Mouse (Mus musculus): Measurements from ENCODE around the gene Tmeff1. TPM values are rescaled to one million over a fixed set of nuclear protein-coding genes. Genes with fewer than 3 reads are reported as not detected.

The Tmeff1 gene
- polyA plus RNA-seq, 1 experiment from 2014 or later: 263 TPM

DNA sequence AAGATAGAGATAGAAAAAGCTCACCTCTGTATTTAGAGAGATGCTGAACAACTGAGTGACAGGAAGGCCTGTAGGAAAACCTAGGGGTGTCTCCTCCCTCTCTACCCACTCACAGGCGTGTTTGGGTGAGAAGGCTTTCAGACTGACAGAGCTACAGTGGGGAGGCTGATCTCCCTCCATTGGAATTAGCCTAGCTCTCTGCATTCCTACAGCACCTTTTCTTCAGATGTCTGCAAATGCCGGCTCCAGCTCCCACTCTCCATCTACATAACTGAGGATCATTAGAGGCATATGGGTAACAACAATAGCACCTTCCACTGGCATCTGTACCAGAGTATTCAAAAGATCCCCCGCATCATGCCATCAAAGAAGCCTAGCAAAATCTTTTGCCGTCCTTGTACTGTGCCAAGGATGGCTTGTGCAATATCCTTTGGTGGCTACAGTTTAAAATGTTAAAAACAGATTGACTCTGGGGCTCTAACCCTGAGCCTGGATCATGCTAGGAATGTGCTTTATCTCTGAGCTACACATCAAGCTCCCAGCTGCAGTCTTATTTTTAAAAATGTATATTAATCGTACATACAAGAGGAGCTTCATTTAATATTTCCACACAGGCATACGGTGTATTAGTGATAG is 5.4 kb upstream of the Tmeff1 start:
- Histone ChIP-seq H3K4me2 (replicated peaks) (no peak overlapping the region), H3K36me3 (no peaks in the 10 kb centered on the region), H3K27me3 (no peaks in the 10 kb centered on the region), H3K27ac (no peak overlapping the region), H3K4me3 (replicated peaks) (no peak overlapping the region), H3K9ac (replicated peaks) (no peak overlapping the region), H3K4me1 (replicated peaks) (peaks cover 38% of the 10 kb centered on the region), H3K9me3 (no peaks in the 10 kb centered on the region)
- WGBS: 60% methylated on average over 6 of the region's 6 CpGs
- no peak for ATAC-seq

DNA sequence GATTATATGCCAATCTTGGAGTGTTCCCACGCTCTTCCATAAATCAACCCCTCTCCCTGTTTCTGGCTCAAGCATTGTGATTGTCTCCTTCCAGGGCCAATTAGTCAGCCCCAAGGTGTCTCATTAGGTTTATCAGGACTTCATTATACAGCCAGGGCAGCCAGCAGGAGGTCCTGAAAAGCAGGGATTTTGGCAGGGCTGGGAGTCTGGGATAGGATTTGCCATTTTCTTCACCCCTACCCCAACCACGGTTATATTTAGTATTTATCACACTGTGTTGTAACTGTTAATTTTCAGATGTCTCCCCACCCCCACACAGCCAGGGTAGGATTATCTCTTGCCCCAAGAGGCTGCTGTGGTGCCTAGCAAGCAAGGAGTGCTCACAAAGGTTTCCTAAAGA is 3.8 kb upstream of the Tmeff1 start:
- no peaks in the 10 kb centered on the region for H3K27me3 ChIP-seq
- H3K27ac ChIP-seq: peak overlapping the region; percentile 69
- no peak overlapping the region for H3K4me2 ChIP-seq (replicated peaks)
- peaks cover 38% of the 10 kb centered on the region for H3K4me1 ChIP-seq (replicated peaks)
- H3K9ac ChIP-seq (replicated peaks): no peak overlapping the region
- ATAC-seq: 0 out of 2 replicates have a peak, but pooled peaks have one; percentile 0
- H3K9me3 ChIP-seq: no peaks in the 10 kb centered on the region
- no peak overlapping the region for H3K4me3 ChIP-seq (replicated peaks)
- 6% methylated on average over 2 of the region's 2 CpGs for WGBS
- H3K36me3 ChIP-seq: no peaks in the 10 kb centered on the region

DNA sequence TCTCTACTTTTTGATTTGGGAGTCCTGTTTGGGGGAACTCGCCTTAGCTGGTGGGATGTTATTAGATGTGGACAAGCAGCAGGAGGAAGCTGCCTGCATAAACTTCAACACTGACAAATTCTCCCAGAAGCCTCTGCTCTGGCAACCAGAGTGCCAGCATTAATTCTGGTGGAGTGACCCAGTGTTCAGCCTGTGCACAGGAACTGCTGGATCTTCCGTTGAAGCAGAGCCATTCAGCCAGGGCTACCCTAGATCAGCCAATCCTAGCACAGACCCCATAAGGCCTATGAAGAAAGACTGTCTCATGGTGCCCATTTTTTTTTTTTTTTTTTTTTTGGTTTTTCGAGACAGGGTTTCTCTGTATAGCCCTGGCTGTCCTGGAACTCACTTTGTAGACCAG is 3.0 kb upstream of the Tmeff1 start:
- no peaks in the 10 kb centered on the region for H3K36me3 ChIP-seq
- peak overlapping the region; percentile 69 for H3K27ac ChIP-seq
- no peak overlapping the region for H3K4me2 ChIP-seq (replicated peaks)
- 56% methylated on average over 2 of the region's 3 CpGs for WGBS
- H3K4me1 ChIP-seq (replicated peaks): peaks cover 42% of the 10 kb centered on the region
- no peaks in the 10 kb centered on the region for H3K27me3 ChIP-seq
- no peak overlapping the region for H3K4me3 ChIP-seq (replicated peaks)
- ATAC-seq: no peak
- H3K9ac ChIP-seq (replicated peaks): no peak overlapping the region
- H3K9me3 ChIP-seq: no peaks in the 10 kb centered on the region

DNA sequence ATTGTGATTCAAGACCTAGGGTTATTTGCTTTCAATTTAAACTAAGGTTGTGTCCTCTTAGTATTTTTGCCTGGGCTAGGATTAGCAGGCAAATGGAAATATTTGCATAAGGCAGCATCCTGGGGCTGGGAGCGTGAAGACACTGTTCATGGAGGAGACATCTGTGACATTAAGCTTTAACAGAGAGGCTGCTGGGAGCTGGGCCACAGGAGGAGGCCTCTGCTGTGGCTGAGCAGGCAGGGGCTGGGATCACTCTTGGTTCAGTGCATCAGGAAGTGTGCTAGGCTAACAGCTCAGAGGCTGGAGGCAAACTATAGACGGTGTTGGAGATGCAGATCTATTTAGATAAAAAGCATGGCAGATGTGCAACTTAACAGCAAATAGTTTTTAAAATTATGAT is 2.0 kb upstream of the Tmeff1 start:
- no peak for ATAC-seq

DNA sequence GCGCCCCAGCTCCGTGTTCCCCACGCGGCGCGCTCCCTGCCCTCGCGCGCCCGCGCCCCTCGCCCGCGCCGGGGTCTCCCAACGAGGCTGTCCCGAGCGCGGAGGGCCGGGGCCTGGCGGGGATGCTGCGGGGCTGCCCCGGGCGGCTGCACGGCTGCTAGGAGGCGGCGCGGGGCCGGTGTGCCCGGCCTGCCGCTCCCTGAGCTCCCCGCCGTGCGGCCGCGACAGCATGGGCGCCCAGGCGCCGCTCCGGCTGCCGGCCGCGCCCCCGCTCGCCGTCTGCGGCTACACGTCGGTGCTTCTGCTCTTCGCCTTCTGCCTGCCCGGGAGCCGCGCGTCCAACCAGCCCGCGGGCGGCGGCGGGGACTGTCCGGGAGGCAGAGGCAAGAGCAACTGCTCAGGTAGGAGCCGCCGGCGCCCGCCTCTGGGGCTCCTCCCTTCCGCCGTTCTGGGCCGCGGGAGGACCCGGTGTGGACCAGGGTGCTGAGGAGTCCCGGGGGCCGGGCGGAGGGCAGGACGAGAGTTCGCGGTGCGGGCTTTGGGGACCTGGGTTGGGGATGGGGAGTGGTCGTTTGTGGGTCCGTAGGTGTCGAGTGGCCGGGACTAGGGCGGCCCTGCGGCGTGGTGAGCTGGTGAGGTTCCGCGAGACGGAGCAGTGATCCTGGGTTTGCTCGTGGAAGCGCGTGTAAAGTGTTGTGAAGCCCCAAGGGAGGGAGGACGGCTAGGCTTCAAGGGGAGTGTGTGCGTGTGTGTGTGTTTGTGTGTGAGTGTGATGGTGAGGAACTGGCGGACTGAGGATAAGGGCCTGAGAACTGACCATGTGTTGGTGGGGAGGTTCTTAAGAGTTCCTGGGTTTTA is 496 bp downstream of the Tmeff1 start:
- Histone ChIP-seq H3K4me3 (replicated peaks) (peak overlapping the region; percentile 97), H3K36me3 (no peaks in the 10 kb centered on the region), H3K27ac (peak overlapping the region; percentile 100), H3K4me2 (replicated peaks) (peak overlapping the region; percentile 80), H3K27me3 (no peaks in the 10 kb centered on the region), H3K9me3 (no peaks in the 10 kb centered on the region), H3K9ac (replicated peaks) (peak overlapping the region; percentile 99), H3K4me1 (replicated peaks) (peaks cover 64% of the 10 kb centered on the region)
- under 1% methylated on average over 73 of the region's 92 CpGs for WGBS
- peak; percentile 82 for ATAC-seq

More for the DNA sequence above, 2.0 kb upstream of the Tmeff1 start:
- Histone ChIP-seq H3K27me3 (no peaks in the 10 kb centered on the region), H3K9me3 (no peaks in the 10 kb centered on the region), H3K4me2 (replicated peaks) (no peak overlapping the region), H3K4me3 (replicated peaks) (no peak overlapping the region), H3K36me3 (no peaks in the 10 kb centered on the region), H3K9ac (replicated peaks) (no peak overlapping the region), H3K27ac (peak overlapping the region; percentile 35; the same call in 1 of the 2 replicates), H3K4me1 (replicated peaks) (peaks cover 50% of the 10 kb centered on the region)
- 21% methylated on average over 2 of the region's 2 CpGs for WGBS

DNA sequence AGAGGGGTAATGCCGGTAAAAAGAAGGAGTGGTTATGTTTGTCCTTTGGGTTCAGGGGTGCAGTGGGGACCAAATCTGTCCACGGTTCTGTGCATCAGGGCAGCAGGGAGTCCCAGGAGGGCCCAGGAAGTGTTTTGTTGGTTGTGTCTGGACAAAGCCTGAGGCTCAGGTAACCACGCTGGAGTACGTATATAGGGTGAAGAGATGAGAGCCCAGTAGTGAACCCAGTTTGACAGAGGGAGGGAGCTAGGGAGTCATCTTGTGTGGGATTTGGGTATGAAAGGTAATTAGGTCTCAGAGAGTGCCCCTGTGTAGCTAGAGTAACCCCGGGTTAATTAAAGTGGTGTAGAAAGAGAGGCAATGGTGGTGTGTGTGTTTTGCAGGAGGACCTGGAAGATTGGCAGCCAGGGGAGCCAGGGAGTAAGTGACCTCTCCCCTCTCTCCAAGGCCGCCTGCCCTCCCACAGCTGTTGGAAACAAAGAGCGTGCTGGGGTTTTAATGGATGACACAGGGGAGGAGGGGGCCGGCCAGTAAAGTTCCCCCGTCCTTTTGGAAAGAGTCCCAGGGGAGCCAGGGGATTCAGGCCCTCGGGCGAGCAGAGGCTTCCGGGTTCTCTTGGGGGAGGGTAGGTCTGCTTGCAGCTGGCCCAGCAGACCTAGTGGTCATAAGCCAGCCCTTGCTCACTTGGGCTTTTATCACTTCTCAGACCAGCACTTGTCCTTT is 1.3 kb downstream of the Tmeff1 start:
- under 1% methylated on average over 12 of the region's 12 CpGs for WGBS
- Histone ChIP-seq H3K4me3 (replicated peaks) (peak overlapping the region; percentile 97), H3K27ac (peak overlapping the region; percentile 100), H3K4me1 (replicated peaks) (peaks cover 60% of the 10 kb centered on the region), H3K36me3 (no peaks in the 10 kb centered on the region), H3K27me3 (no peaks in the 10 kb centered on the region), H3K4me2 (replicated peaks) (peak overlapping the region; percentile 80), H3K9me3 (no peaks in the 10 kb centered on the region), H3K9ac (replicated peaks) (peak overlapping the region; percentile 99)
- ATAC-seq: peak; percentile 66

DNA sequence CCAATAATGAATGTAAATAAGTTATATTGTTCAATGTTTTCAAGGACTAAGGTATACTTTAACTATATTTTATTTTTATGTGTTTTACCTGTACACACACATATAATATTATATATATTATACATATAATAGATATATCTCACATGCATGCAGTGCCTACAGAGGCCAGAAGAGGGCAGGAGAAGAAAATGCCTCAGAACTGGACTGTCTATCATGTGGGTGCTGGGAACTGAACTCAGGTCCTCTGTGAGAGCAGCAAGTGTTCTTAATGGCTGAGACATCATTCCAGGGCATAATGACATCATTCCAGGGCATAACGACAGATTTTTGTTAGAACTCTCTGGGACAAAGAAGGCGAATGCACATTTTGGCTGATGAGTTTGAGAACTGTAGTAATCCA is 2.6 kb downstream of the Tmeff1 start:
- H3K4me2 ChIP-seq (replicated peaks): peak overlapping the region; percentile 80; the same call in 1 of the 2 replicates
- no peak for ATAC-seq

DNA sequence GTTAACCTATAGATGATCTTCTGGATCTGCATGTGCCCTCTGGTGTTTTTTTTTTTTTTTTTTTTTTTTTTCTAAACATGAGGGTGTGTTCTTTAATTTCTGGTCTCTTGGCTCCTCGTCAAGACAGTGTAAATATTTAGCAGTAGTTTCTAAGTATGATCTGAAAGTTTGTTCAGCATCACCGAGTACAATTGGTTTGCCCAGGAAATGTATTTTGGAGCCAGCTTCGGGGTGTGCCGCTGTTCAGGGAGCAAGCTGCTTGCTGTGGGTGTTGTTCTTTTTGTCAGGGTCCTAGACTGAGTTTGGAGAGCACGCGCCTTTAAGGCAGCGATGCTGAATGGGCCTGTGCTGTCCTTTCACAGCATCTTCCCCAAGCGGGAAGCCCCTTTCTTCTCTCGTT is 3.6 kb downstream of the Tmeff1 start:
- Histone ChIP-seq H3K4me2 (replicated peaks) (peak overlapping the region; percentile 17; the same call in 1 of the 2 replicates), H3K9ac (replicated peaks) (no peak overlapping the region)

More for the DNA sequence above, 2.6 kb downstream of the Tmeff1 start:
- H3K4me1 ChIP-seq (replicated peaks): peaks cover 58% of the 10 kb centered on the region
- no peaks in the 10 kb centered on the region for H3K9me3 ChIP-seq
- no peak overlapping the region for H3K27ac ChIP-seq
- H3K9ac ChIP-seq (replicated peaks): no peak overlapping the region
- H3K36me3 ChIP-seq: no peaks in the 10 kb centered on the region
- WGBS: 96% methylated on average over 2 of the region's 2 CpGs
- peak overlapping the region; percentile 97; the same call in 1 of the 2 replicates for H3K4me3 ChIP-seq (replicated peaks)
- H3K27me3 ChIP-seq: no peaks in the 10 kb centered on the region

DNA sequence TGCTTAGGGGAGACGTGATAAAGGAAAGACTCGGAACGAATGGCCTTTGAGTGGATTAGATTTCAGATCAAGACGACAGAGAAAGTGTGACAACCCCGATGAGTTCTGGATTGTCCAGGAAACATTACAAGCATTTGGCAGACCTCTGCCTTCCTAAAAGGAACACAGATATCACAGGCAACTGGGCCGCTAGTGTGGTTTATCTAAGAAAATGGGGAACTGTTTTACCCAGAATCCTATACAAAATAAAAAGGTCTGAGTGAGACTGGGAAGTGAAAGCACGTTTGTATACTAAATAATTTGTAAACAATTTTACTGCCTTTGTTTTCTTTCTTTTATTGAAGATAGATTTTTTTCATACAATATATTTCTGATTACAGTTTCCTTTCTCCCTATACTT is 5.9 kb downstream of the Tmeff1 start:
- WGBS: 89% methylated on average over 7 of the region's 7 CpGs
- Histone ChIP-seq H3K4me3 (replicated peaks) (no peak overlapping the region), H3K27me3 (no peaks in the 10 kb centered on the region), H3K9ac (replicated peaks) (no peak overlapping the region), H3K9me3 (0 out of 2 replicates have a peak, but pooled peaks cover under 1% of the 10 kb centered on the region), H3K4me1 (replicated peaks) (peaks cover 43% of the 10 kb centered on the region), H3K4me2 (replicated peaks) (no peak overlapping the region), H3K36me3 (no peaks in the 10 kb centered on the region), H3K27ac (no peak overlapping the region)
- no peak for ATAC-seq

More for the DNA sequence above, 3.6 kb downstream of the Tmeff1 start:
- Histone ChIP-seq H3K4me3 (replicated peaks) (no peak overlapping the region), H3K4me1 (replicated peaks) (peaks cover 50% of the 10 kb centered on the region), H3K27me3 (no peaks in the 10 kb centered on the region), H3K36me3 (no peaks in the 10 kb centered on the region), H3K27ac (no peak overlapping the region), H3K9me3 (no peaks in the 10 kb centered on the region)
- no peak for ATAC-seq
- 65% methylated on average over 9 of the region's 9 CpGs for WGBS

DNA sequence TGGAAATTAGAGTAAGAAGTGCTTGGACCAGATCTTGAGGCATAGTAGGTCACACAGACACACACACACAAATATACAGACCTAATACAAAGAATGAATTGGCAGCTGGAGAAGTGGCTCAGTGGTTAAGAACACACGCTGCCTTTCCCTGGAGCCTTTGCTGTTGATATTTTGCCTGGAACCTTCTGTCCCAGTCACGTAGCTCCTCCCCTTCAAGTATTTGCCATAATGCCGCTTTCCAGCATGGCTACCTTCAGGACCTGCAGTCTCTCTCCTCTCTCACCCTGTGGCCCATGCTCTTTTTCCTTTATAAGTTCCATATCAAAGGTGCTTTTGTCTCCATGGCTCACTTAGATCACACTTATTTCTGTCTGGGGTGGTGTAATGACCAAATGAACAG is 6.4 kb downstream of the Tmeff1 start:
- Histone ChIP-seq H3K36me3 (no peaks in the 10 kb centered on the region), H3K27me3 (no peaks in the 10 kb centered on the region), H3K9me3 (0 out of 2 replicates have a peak, but pooled peaks cover 4% of the 10 kb centered on the region), H3K4me2 (replicated peaks) (no peak overlapping the region), H3K9ac (replicated peaks) (no peak overlapping the region), H3K27ac (no peak overlapping the region), H3K4me3 (replicated peaks) (no peak overlapping the region), H3K4me1 (replicated peaks) (peaks cover 43% of the 10 kb centered on the region)
- WGBS: 90% methylated on average over 3 of the region's 3 CpGs
- ATAC-seq: no peak

DNA sequence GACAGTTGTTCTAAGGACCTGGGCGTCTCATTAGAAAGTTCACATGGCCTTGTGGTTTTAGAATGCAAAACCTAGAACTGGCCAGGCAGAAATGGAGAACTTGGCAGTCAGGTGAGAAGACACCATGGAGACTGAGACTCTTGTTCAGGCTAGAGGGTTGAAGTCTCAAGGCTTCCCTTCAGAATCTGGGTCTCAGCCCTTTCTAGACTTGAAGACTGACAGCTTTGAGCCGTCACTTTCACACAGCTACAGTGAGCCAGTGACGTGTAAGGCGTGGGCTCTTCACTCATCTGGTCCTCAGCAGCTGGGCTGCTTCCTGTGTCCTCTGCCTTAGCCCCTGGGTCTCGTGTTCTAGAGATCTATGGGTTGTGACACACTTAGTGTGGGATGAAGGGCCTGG is 7.4 kb downstream of the Tmeff1 start:
- Histone ChIP-seq H3K4me1 (replicated peaks) (peaks cover 36% of the 10 kb centered on the region), H3K4me3 (replicated peaks) (no peak overlapping the region), H3K4me2 (replicated peaks) (no peak overlapping the region), H3K9me3 (0 out of 2 replicates have a peak, but pooled peaks cover 4% of the 10 kb centered on the region), H3K27me3 (no peaks in the 10 kb centered on the region), H3K27ac (no peak overlapping the region), H3K36me3 (no peaks in the 10 kb centered on the region), H3K9ac (replicated peaks) (no peak overlapping the region)
- no peak for ATAC-seq
- WGBS: 88% methylated on average over 5 of the region's 5 CpGs

DNA sequence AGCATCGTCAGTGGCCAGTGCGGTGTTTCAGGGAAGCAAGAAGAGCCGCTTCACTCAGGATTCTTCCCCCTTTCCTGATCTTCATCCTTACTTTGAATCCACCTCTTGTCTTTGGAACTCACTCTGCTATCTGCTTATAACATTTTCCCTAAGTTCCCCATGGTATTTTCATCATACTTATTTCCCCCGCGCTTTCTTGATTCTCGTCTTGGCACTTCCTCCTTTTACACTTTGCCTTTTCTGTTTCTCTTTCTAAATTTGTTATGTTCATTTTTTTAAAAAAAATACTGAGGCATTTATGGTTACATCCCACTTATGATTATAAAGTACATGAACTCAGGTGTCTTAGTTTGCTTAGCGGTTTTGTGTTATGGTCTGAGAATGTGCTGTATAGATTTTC is 7.9 kb downstream of the Tmeff1 start:
- H3K4me2 ChIP-seq (replicated peaks): no peak overlapping the region
- no peaks in the 10 kb centered on the region for H3K27me3 ChIP-seq
- no peak overlapping the region for H3K27ac ChIP-seq
- no peaks in the 10 kb centered on the region for H3K36me3 ChIP-seq
- H3K4me1 ChIP-seq (replicated peaks): peaks cover 37% of the 10 kb centered on the region
- WGBS: 95% methylated on average over 7 of the region's 7 CpGs
- H3K4me3 ChIP-seq (replicated peaks): no peak overlapping the region
- 0 out of 2 replicates have a peak, but pooled peaks cover 4% of the 10 kb centered on the region for H3K9me3 ChIP-seq
- H3K9ac ChIP-seq (replicated peaks): no peak overlapping the region
- ATAC-seq: no peak
